ENCODE assay signal across 10 mouse cellular contexts in genomic region chr12:100209701-100210478, GRCm38 (mm10). TPM values are rescaled to one million over a fixed set of nuclear protein-coding genes. Genes with fewer than 3 reads are reported as not detected.
DNase-seq lines count a peak whose midpoint lies in the region; ATAC-seq and TF ChIP-seq lines count a peak whose summit lies in the region.
"Had no signal": no experiment of that assay in that cellular context is flagged by ENCODE, and none has a peak within 500 bp of the region (broad histone marks: within the 10 kb centered on the region; RNA-seq: fewer than 3 reads in every experiment).

No protein-coding gene starts in this region.

- H3K9me3 ChIP-seq in kidney, postnatal 0 days (replicated peaks; ENCODE audit: low read length): no peaks in the 10 kb centered on the region
- no peaks in the 10 kb centered on the region for H3K9me3 ChIP-seq in liver, embryonic 14.5 days (ENCODE audit: control insufficient read depth, low read length)

- no peaks in the 10 kb centered on the region for H3K4me1 ChIP-seq in kidney, postnatal 0 days (replicated peaks; ENCODE audit: insufficient read depth, low read length)
- H3K4me1 ChIP-seq in spleen, adult 2 months (ENCODE audit: control insufficient read depth, insufficient read depth, insufficient read length): peaks cover 22% of the 10 kb centered on the region; the same call in 1 of the 2 replicates
- H3K4me1 ChIP-seq in liver, embryonic 14.5 days (replicated peaks; ENCODE audit: control insufficient read depth in 2 of 2, insufficient read depth in 2 of 2, low read length in 1 of 2): peaks cover 26 to 32% of the 10 kb centered on the region in 2 experiments

- no peak overlapping the region for H3K4me2 ChIP-seq in kidney, postnatal 0 days (ENCODE audit: low read length)
- H3K4me2 ChIP-seq in liver, embryonic 14.5 days (ENCODE audit: low read depth): 0 out of 2 replicates have a peak overlapping the region, but pooled peaks have one; percentile 11

- DNase-seq in kidney, postnatal 0 days (ENCODE audit: low spot score): no peak
- no peak for DNase-seq in kidney, adult 11 months
- DNase-seq in spleen, adult 2 months (ENCODE audit: low read depth in 1 of 2, low spot score in 2 of 2): no peak
- no peak for DNase-seq in spleen, postnatal 36 days (ENCODE audit: low spot score in 2 of 2)
- DNase-seq in liver, embryonic 14.5 days (ENCODE audit: low read depth in 3 of 3, low spot score in 3 of 3): peak in 1 of 3 experiments; percentile 37
- no peak for DNase-seq in spleen, postnatal 14 days (ENCODE audit: low spot score in 2 of 2)
- DNase-seq in cerebellum, adult 11 months: no peak
- no peak for DNase-seq in layer of hippocampus, postnatal 25 days (ENCODE audit: extremely low spot score in 1 of 2, low spot score in 1 of 2)
- DNase-seq: heart, postnatal 36 days; kidney, postnatal 25 days had no signal

- TF ChIP-seq CTCF in kidney, postnatal 0 days (IDR thresholded peaks at IDR 0.05; ENCODE audit: low read depth): no peak
- no peak for TF ChIP-seq CTCF in spleen, adult 2 months (IDR thresholded peaks at IDR 0.05; ENCODE audit: extremely low read depth, insufficient read depth, insufficient read length, insufficient replicate concordance)
- TF ChIP-seq CTCF in liver, embryonic 14.5 days (IDR thresholded peaks at IDR 0.05; ENCODE audit: low read depth): no peak

- 87% methylated on average over 10 of the region's 10 CpGs for WGBS in kidney, postnatal 0 days
- WGBS in spleen, adult 2 months: 80% methylated on average over 10 of the region's 10 CpGs
- whole genome bisulfite sequencing in liver, embryonic 14.5 days (ENCODE audit: insufficient replicate concordance): 55% methylated on average over 10 of the region's 10 CpGs

- peaks cover 31% of the 10 kb centered on the region for H3K36me3 ChIP-seq in kidney, postnatal 0 days (ENCODE audit: insufficient read depth, low read length)
- H3K36me3 ChIP-seq in spleen, adult 2 months (ENCODE audit: control insufficient read depth, insufficient read depth, low read length): peaks cover 24% of the 10 kb centered on the region
- H3K36me3 ChIP-seq in liver, embryonic 14.5 days (replicated peaks; ENCODE audit: control insufficient read depth, insufficient read depth, low read depth): peaks cover 33% of the 10 kb centered on the region

- no peak overlapping the region for H3K9ac ChIP-seq in kidney, postnatal 0 days (ENCODE audit: low read depth, low read length)
- no peak overlapping the region for H3K9ac ChIP-seq in liver, embryonic 14.5 days (replicated peaks)

- no peak for ATAC-seq in kidney, postnatal 0 days (replicated peaks; ENCODE audit: low FRiP score, low read depth)
- peak; percentile 77 for ATAC-seq in liver, embryonic 14.5 days (ENCODE audit: insufficient read depth)

- no peaks in the 10 kb centered on the region for H3K27me3 ChIP-seq in kidney, postnatal 0 days (ENCODE audit: insufficient read depth, low read length)
- H3K27me3 ChIP-seq in spleen, adult 2 months (ENCODE audit: control insufficient read depth, insufficient read depth, low read length): no peaks in the 10 kb centered on the region
- no peaks in the 10 kb centered on the region for H3K27me3 ChIP-seq in liver, embryonic 14.5 days (ENCODE audit: control insufficient read depth, insufficient read depth, low read length)

- H3K4me3 ChIP-seq in kidney, postnatal 0 days (replicated peaks; ENCODE audit: low read depth, low read length): no peak overlapping the region
- H3K4me3 ChIP-seq in spleen, adult 2 months (ENCODE audit: extremely low read depth, insufficient read depth, insufficient read length): no peak overlapping the region
- H3K4me3 ChIP-seq in liver, embryonic 14.5 days (ENCODE audit: insufficient read depth in 1 of 2, low read depth in 2 of 2, low read length in 2 of 2): no peak overlapping the region

- H3K27ac ChIP-seq in kidney, postnatal 0 days: 0 out of 2 replicates have a peak overlapping the region, but pooled peaks have one; percentile 37
- H3K27ac ChIP-seq in spleen, adult 2 months (ENCODE audit: insufficient read depth, low read length): peak overlapping the region; percentile 1; the same call in 1 of the 2 replicates
- H3K27ac ChIP-seq in liver, embryonic 14.5 days: no peak overlapping the region; the same call in 1 of the 2 replicates

- no peak for TF ChIP-seq POLR2A in spleen, adult 2 months (IDR thresholded peaks at IDR 0.05; ENCODE audit: low read depth, low read length)

- TF ChIP-seq EP300 in liver, embryonic 14.5 days (IDR thresholded peaks at IDR 0.05; ENCODE audit: low read depth): peak; percentile 73

RNA-seq across cellular contexts. Expression of gene Calm1, which starts 10.7 kb away (rescaled TPM):
- 1,372 and 1,376 TPM in 2 replicates for polyA plus RNA-seq in kidney, postnatal 0 days (2015; fragmentation: Nextera tagmentation; extraction: Ambion mirVana)
- polyA plus RNA-seq in spleen, adult 2 months (2012; rRNA removed): 173 and 334 TPM in 2 replicates
- 72.9 and 115 TPM in 2 replicates for polyA plus RNA-seq in liver, embryonic 14.5 days (2012; rRNA removed)
- 553 and 571 TPM in 2 replicates for polyA plus RNA-seq in liver, embryonic 14.5 days (2014; fragmentation: Nextera tagmentation; extraction: Ambion mirVana)
- total RNA-seq in layer of hippocampus, postnatal 25 days (2021): 1,000 to 10,000 TPM; 1,915 to 2,063 TPM

RNA-seq across cellular contexts. Expression of gene Nrde2, which starts 50.4 kb away (rescaled TPM):
- 17.2 and 18.6 TPM in 2 replicates for polyA plus RNA-seq in kidney, postnatal 0 days (2015; fragmentation: Nextera tagmentation; extraction: Ambion mirVana)
- polyA plus RNA-seq in spleen, adult 2 months (2012; rRNA removed): 7.6 and 8.2 TPM in 2 replicates
- polyA plus RNA-seq in liver, embryonic 14.5 days (2012; rRNA removed): 2.5 and 3.6 TPM in 2 replicates
- polyA plus RNA-seq in liver, embryonic 14.5 days (2014; fragmentation: Nextera tagmentation; extraction: Ambion mirVana): 4.1 and 4.2 TPM in 2 replicates
- total RNA-seq in layer of hippocampus, postnatal 25 days (2021): 10 to 100 TPM; 19.4 to 21.7 TPM
